Mouse (Mus musculus) lung, postnatal 0 days (tissue): Measurements from ENCODE around the gene Gimap1.

Experiments
- CTCF ChIP-seq: IDR thresholded peaks from 2 replicates; pipeline ENCODE4 v1.5.1; 2016; ENCODE audit warnings: antibody characterized with exemption, mild to moderate bottlenecking
- EP300 ChIP-seq: IDR thresholded peaks from 2 replicates; pipeline ENCODE4 v1.6.1; 2016; ENCODE audit warnings: antibody characterized with exemption, mild to moderate bottlenecking, control low read depth

- TF ChIP-seq CTCF (peak; percentile 23), EP300 (no peak)
These were observed 3.8 kb downstream of the Gimap1 start for GRCm38 (mm10) chr6:48742422-48743351.
